Mouse (Mus musculus): ENCODE data around the gene Tmem106c. TPM values are rescaled to one million over a fixed set of nuclear protein-coding genes. Genes with fewer than 3 reads are reported as not detected.
A peak's percentile ranks its signal among the peaks of the same experiment; 100 is the strongest.

The Tmem106c gene
- polyA plus RNA-seq, 1 experiment from 2014 or later, result 51.7 TPM

DNA sequence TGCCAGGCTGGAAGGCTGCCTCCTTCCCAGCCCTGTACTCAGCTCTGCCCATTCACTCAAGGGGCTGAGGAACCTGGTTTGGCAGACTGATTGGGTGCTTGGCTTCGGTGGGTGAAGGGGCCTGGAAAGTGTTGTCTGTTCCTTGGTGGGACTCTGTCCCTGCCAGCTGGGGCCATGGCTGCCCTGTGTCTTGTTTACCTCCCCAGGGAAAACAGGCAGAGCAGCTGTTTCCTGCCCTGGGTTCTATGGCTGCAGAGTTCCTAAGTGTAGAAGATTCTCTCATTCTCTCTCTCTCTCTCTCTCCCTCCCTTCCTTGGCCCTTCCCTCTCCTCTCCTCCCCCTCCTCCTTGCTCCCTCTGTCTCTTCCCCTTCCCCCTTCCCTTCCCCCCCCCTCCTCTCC lies 8.7 kb upstream of the Tmem106c start:
- Histone ChIP-seq H3K4me1 (peaks cover 23% of the 10 kb centered on the region), H3K4me3 (replicated peaks) (no peak overlapping the region), H3K9me3 (replicated peaks) (no peaks in the 10 kb centered on the region), H3K36me3 (no peaks in the 10 kb centered on the region), H3K9ac (no peak overlapping the region), H3K27ac (no peak overlapping the region), H3K27me3 (peaks cover 9% of the 10 kb centered on the region; the same call in 1 of the 2 replicates), H3K4me2 (no peak overlapping the region)
- ATAC-seq (replicated peaks; ENCODE audit: low FRiP score), result no peak
- 70% methylated on average over 1 of the region's 1 CpGs for WGBS

DNA sequence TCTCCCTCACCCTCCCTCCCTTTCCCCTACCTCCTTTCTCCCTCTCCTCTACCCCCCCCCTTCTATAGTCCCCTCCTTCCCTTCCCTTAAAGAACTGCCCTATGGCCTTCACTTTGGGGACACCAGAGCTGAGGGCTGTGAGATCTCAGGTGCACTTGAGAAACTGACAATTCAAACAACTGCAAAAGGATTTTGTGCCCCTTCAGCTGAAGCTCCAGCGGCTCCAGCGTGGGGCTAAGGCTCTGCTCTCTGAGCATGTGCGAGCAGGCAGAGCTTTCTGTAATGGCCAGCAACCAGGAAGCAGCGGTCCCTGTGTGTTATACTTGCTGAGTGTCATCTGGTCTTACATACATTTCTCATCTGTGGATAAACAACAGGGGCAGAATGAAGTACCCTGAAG lies 8.3 kb upstream of the Tmem106c start:
- H3K27me3 ChIP-seq, result peaks cover 9% of the 10 kb centered on the region; the same call in 1 of the 2 replicates
- WGBS, result 26% methylated on average over 4 of the region's 4 CpGs
- no peak overlapping the region for H3K9ac ChIP-seq
- H3K4me2 ChIP-seq, result no peak overlapping the region
- H3K4me1 ChIP-seq, result peaks cover 22% of the 10 kb centered on the region
- H3K9me3 ChIP-seq (replicated peaks), result no peaks in the 10 kb centered on the region
- no peak overlapping the region for H3K4me3 ChIP-seq (replicated peaks)
- no peak for ATAC-seq (replicated peaks; ENCODE audit: low FRiP score)
- no peak overlapping the region for H3K27ac ChIP-seq
- H3K36me3 ChIP-seq, result no peaks in the 10 kb centered on the region

DNA sequence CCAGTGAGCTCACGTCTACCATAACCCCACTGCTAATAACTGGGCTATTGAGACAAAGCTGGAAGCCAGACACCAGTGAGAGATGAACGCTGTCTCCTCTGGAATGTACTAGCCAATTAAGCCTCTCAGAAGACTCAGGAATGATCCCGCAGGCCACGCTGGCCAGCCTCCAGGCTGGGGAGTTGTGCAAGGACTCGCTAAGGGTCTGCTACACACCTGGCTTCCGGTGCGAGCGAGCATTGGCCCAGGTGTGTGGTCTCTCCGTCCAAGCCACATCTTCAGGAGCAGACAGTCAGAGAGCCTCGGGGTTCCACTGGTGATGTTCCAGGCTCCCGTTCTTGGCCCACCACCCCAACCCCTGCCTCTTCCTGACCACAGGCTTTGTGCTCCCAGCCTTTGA lies 7.6 kb upstream of the Tmem106c start:
- no peaks in the 10 kb centered on the region for H3K9me3 ChIP-seq (replicated peaks)
- H3K27ac ChIP-seq, result no peak overlapping the region
- peaks cover 22% of the 10 kb centered on the region for H3K4me1 ChIP-seq
- no peaks in the 10 kb centered on the region for H3K36me3 ChIP-seq
- H3K27me3 ChIP-seq, result peaks cover 9% of the 10 kb centered on the region; the same call in 1 of the 2 replicates
- H3K4me2 ChIP-seq, result no peak overlapping the region
- 82% methylated on average over 11 of the region's 11 CpGs for WGBS
- no peak overlapping the region for H3K9ac ChIP-seq
- no peak for ATAC-seq (replicated peaks; ENCODE audit: low FRiP score)
- H3K4me3 ChIP-seq (replicated peaks), result no peak overlapping the region

DNA sequence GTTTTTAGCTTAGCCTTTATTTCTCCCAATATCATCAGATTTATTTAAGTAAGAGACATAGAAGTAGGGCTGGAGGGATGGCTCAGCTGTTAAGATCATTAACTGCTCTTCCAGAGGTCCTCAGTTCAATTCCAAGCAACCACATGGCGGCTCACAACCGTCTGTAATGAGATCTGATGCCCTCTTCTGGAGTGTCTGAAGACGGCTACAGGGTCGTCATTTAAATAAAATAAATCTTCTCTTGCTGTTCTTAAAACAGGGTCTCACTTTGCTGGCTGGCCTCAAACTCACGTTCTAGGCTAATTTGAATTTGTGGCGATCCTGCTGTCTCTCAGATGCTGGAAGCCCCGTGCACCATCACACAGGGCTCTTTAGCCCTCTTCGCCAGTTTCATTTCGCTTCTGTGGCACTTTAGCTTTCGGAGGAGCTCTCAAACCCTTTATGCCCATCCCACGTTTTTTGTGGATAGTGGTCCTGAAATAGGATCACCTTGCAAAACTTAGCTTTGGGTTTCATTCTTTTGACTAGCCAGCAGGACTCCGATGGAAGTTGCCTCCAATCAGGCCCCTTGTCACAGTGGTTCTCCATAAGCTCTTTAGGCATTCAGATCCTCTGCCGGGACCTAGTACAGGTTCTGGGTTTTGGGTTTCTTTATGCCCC lies 541 bp upstream of the Tmem106c start:
- ATAC-seq (replicated peaks; ENCODE audit: low FRiP score), result peak; percentile 26; the same call in 1 of the 2 replicates
- H3K9me3 ChIP-seq (replicated peaks), result no peaks in the 10 kb centered on the region

DNA sequence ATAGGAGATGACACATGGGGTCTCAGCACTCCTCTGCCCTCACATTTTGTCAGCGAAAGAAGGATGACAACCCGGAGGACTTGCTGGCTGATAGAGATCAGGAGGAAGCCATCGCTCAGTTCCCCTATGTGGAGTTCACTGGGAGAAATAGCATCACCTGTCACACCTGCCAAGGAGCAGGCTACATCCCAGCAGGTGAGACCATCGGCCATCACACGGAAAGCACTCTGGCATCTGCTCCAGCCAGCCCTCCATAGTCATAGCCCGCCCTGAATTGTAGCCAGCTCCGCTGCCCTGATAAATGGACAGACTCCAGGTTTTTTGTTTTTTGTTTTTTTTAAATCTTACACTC lies 812 bp downstream of the Tmem106c start:
- Histone ChIP-seq H3K9me3 (replicated peaks) (no peaks in the 10 kb centered on the region), H3K4me3 (replicated peaks) (peak overlapping the region; percentile 64), H3K4me2 (peak overlapping the region; percentile 87), H3K36me3 (peaks cover 3% of the 10 kb centered on the region; the same call in 1 of the 2 replicates), H3K4me1 (peaks cover 15% of the 10 kb centered on the region), H3K9ac (peak overlapping the region; percentile 61), H3K27ac (peak overlapping the region; percentile 90), H3K27me3 (no peaks in the 10 kb centered on the region)
- no peak for ATAC-seq (replicated peaks; ENCODE audit: low FRiP score)
- 29% methylated on average over 7 of the region's 7 CpGs for WGBS

More for the DNA sequence above, 541 bp upstream of the Tmem106c start:
- peaks cover 15% of the 10 kb centered on the region for H3K4me1 ChIP-seq
- H3K9ac ChIP-seq, result peak overlapping the region; percentile 57
- 8% methylated on average over 13 of the region's 13 CpGs for WGBS
- H3K27me3 ChIP-seq, result no peaks in the 10 kb centered on the region
- peaks cover under 1% of the 10 kb centered on the region; the same call in 1 of the 2 replicates for H3K36me3 ChIP-seq
- H3K4me3 ChIP-seq (replicated peaks), result peak overlapping the region; percentile 64
- H3K27ac ChIP-seq, result peak overlapping the region; percentile 82
- H3K4me2 ChIP-seq, result peak overlapping the region; percentile 87

DNA sequence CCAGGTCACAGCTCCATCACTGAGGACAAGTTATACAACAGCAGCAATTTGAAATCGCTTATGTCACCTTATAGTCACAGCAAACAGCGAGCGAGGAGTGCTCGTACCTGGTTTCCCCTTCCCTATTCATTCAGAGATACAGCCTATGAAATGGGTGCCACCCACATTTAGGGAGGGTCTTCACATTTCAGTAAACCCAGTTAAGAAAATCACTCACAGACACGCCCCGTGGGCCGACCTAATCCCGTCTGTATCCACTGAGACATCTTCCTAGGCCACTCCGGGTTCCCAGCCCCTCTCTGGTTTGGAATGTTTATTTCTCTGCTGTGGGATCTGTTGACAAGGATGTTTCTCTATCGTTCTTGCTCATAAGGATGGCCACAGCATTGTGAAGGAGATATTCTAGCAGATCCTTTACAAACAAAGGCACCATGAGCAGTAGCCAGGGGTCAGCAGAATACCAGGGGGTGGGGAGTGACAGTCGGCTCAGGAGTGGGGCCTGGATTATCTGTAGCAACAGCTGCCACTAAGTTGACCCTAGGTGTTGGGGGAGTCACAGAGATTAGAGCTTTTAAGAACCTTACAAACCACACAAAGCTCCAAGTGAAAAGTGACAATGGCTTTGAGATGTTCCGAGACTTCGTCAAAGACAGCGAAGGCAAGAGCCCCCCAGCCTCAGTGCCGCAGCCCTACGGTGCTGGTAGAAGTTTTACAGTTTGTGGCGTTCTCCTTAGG lies 1.5 kb downstream of the Tmem106c start:
- WGBS, result 66% methylated on average over 17 of the region's 17 CpGs
- Histone ChIP-seq H3K9me3 (replicated peaks) (no peaks in the 10 kb centered on the region), H3K9ac (peak overlapping the region; percentile 61; the same call in 1 of the 2 replicates), H3K4me3 (replicated peaks) (no peak overlapping the region), H3K27me3 (no peaks in the 10 kb centered on the region), H3K4me1 (peaks cover 18% of the 10 kb centered on the region), H3K27ac (no peak overlapping the region), H3K36me3 (peaks cover 3% of the 10 kb centered on the region; the same call in 1 of the 2 replicates), H3K4me2 (peak overlapping the region; percentile 87; the same call in 1 of the 2 replicates)
- no peak for ATAC-seq (replicated peaks; ENCODE audit: low FRiP score)

DNA sequence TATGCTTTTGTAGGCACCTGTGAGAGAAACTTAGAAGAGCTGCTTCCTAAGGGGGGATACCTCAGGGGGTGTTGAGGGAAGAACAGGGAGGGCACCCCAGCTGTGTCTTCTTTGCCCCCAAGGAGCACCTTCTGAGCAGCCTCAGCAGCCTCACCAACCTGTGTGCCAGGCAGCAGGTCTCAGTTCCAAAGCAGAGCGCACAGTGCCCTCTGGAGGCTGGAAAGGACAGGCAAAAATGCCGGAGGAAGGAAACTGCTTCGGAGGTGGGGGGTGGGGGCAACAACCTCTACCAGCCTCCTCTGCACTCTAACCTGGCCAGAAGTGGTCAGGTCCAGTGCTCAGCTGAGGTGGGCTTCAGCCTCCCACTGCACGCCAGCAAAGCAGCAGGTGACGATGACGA lies 6.3 kb downstream of the Tmem106c start:
- Histone ChIP-seq H3K4me3 (replicated peaks) (no peak overlapping the region), H3K4me1 (peaks cover 8% of the 10 kb centered on the region; the same call in 1 of the 2 replicates), H3K9ac (no peak overlapping the region), H3K9me3 (replicated peaks) (no peaks in the 10 kb centered on the region), H3K4me2 (no peak overlapping the region), H3K27ac (no peak overlapping the region), H3K36me3 (peaks cover 3% of the 10 kb centered on the region; the same call in 1 of the 2 replicates), H3K27me3 (no peaks in the 10 kb centered on the region)
- WGBS, result 48% methylated on average over 6 of the region's 6 CpGs
- no peak for ATAC-seq (replicated peaks; ENCODE audit: low FRiP score)

DNA sequence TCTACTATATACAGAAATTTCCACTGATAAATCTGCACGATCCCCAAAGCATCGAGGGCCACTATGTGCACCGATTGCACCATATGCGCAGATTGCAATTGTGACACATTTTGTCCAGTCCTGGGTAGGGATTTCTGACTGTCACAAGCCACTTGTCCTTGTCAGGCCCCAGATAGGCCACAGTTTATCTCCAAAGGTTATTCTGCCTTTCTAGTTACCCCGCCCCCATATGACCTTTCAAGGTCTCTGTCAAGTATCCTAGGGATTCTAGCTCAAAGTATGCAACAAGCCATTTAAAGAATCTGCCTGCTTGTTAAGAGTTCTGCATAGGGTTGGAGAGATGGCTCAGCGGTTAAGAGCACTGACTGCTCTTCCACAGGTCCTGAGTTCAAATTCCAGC lies 8.6 kb downstream of the Tmem106c start:
- WGBS, result 93% methylated on average over 6 of the region's 6 CpGs
- Histone ChIP-seq H3K27ac (no peak overlapping the region), H3K4me3 (replicated peaks) (no peak overlapping the region), H3K9me3 (replicated peaks) (no peaks in the 10 kb centered on the region), H3K9ac (no peak overlapping the region), H3K27me3 (no peaks in the 10 kb centered on the region), H3K4me1 (peaks cover 4% of the 10 kb centered on the region; the same call in 1 of the 2 replicates), H3K4me2 (no peak overlapping the region), H3K36me3 (peaks cover 3% of the 10 kb centered on the region)
- ATAC-seq (replicated peaks; ENCODE audit: low FRiP score), result no peak

DNA sequence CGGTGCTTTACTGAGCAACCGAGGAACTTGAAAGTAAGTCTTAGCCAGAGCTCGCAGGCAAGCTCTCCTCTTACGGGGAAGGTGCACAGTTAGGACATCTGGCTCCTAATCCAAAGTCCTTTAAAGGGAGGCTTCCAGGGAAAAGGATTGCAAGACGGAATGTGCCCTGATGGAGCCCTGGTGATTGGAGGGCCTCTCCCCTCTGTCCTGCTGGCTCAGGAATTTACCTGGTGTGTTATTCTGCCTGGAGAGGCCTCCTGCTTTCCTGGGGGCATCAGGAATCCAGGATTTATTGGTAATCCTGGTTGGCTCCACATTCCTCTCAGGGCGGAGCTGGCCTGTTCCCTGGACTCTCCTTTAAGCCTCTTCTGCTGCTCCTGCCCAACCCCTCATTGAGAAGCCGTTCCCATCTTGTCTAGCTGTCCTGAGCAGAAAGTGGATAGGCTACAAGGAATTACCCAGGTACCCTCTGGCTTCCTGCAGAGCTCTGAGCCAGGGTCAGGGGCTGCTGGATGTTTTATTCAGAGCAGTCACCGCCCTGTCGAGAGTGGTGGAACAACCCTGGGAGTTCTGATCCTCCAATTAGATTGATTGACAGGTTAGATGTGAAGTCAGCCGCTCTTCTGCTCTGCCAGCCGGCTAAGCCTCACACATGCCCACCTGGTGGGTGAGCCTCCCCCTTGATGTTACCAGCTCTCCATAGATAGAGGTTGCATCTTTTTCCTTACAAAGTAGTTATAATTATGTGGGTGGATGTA lies 9.4 kb downstream of the Tmem106c start:
- H3K27me3 ChIP-seq, result no peaks in the 10 kb centered on the region
- no peak overlapping the region for H3K27ac ChIP-seq
- no peaks in the 10 kb centered on the region for H3K9me3 ChIP-seq (replicated peaks)
- ATAC-seq (replicated peaks; ENCODE audit: low FRiP score), result no peak
- 45% methylated on average over 11 of the region's 11 CpGs for WGBS
- no peak overlapping the region for H3K4me2 ChIP-seq
- H3K9ac ChIP-seq, result no peak overlapping the region
- H3K36me3 ChIP-seq, result peaks cover 9% of the 10 kb centered on the region
- no peak overlapping the region for H3K4me3 ChIP-seq (replicated peaks)
- H3K4me1 ChIP-seq, result peaks cover 4% of the 10 kb centered on the region; the same call in 1 of the 2 replicates

DNA sequence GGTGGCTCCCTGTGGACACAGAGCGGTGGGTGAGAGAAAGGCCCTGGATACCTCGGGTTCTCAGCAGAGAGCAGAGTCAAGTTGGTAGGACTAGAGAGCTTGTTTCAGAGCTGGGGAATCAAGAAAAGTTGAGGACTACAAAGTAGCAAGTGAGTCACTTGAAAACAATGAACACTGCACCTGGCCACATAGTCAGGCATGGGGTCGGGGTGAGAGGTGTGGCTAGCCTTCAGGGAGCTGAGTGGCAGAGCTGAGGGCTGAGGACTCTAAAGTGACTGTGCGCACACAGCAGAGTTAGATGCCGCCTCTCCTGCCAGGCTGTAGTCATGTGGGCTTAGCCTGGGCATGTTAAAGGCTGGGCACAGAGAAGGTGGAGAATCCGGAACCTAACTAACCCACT lies 17.6 kb downstream of the Tmem106c start:
- ATAC-seq (replicated peaks; ENCODE audit: low FRiP score), result no peak
- Histone ChIP-seq H3K4me3 (replicated peaks) (no peak overlapping the region), H3K4me2 (no peak overlapping the region), H3K36me3 (peaks cover 38% of the 10 kb centered on the region), H3K9me3 (replicated peaks) (peaks cover 4% of the 10 kb centered on the region; the same call in 1 of the 2 replicates), H3K27me3 (no peaks in the 10 kb centered on the region), H3K27ac (no peak overlapping the region), H3K4me1 (no peaks in the 10 kb centered on the region), H3K9ac (no peak overlapping the region)
- 89% methylated on average over 6 of the region's 6 CpGs for WGBS

DNA sequence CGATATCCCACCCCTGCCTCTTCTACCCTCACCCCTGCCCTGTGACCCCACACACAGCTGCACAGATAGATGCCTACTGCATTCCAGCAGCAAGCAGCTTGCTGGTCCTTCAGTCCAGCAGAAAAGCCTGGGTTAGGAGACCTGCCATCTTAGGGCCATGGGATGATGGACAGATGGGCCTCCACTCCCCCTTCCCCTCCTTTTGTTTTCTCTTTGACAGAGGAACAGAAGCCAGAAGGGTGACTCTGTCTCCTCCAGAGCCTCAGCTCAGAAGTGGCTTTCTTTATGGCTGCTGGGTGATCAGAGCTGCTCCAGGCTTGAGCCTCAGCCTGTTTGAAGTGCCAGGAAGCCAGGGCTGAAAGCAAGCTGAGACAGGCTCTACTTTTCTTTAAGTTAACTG lies 25.5 kb downstream of the Tmem106c start:
- H3K36me3 ChIP-seq, result no peaks in the 10 kb centered on the region
- no peak overlapping the region for H3K9ac ChIP-seq
- WGBS, result 28% methylated on average over 1 of the region's 1 CpGs
- no peak overlapping the region for H3K4me3 ChIP-seq (replicated peaks)
- H3K27me3 ChIP-seq, result no peaks in the 10 kb centered on the region
- H3K4me1 ChIP-seq, result peaks cover 55% of the 10 kb centered on the region
- ATAC-seq (replicated peaks; ENCODE audit: low FRiP score), result 0 out of 2 replicates have a peak, but pooled peaks have one; percentile 22
- peak overlapping the region; percentile 89 for H3K27ac ChIP-seq
- no peaks in the 10 kb centered on the region for H3K9me3 ChIP-seq (replicated peaks)
- no peak overlapping the region for H3K4me2 ChIP-seq

DNA sequence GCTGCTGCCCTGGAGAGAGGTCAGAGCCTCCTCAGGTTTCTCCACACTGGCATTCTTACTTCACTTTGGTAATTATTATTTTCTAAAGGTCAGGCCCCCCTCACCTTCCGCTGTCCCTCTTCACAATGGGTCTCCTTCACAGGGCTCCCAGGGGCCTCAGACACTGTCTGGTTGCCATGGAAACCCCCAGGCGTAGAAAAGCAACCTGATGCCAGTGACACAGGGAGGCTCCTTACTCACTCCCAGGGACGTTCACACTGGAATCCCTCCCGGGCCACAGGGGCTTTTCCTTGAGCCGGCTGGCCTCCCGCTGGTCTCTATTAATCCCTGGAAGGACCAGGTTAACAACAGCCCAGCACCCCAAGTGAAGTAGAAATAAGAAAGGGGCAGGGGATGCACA lies 26.1 kb downstream of the Tmem106c start:
- WGBS, result 2% methylated on average over 6 of the region's 6 CpGs
- peak overlapping the region; percentile 89 for H3K27ac ChIP-seq
- no peak overlapping the region; the same call in 1 of the 2 replicates for H3K9ac ChIP-seq
- no peak overlapping the region for H3K4me3 ChIP-seq (replicated peaks)
- H3K27me3 ChIP-seq, result no peaks in the 10 kb centered on the region
- ATAC-seq (replicated peaks; ENCODE audit: low FRiP score), result peak; percentile 85
- peak overlapping the region; percentile 46 for H3K4me2 ChIP-seq
- H3K4me1 ChIP-seq, result peaks cover 55% of the 10 kb centered on the region
- no peaks in the 10 kb centered on the region for H3K36me3 ChIP-seq
- H3K9me3 ChIP-seq (replicated peaks), result no peaks in the 10 kb centered on the region

All from kidney, embryonic 15.5 days (tissue).